Mouse (Mus musculus): ENCODE data around the gene Hoxb3.

Hoxb3 gene

DNA sequence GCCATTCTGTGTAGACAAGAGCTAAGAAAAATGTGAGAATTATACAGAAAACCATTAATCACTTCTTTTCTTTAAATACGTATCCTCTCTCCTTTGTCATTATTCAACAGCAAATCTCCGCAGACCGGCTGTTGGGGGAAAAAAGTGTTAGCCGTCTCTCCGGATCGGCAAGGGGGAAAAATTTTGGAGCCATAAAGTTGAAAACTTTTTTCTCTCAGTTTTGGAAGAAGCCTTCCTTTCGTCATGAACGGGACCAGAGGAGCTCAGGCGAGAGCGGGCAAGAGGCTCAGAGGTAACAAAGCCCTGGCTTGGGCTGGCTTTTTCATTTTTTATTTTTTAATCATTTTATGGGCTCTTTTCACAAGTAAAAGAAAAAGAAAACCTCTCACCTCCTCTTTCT, at the start of gene Hoxb3:
TSS of gene Hoxb3 (plus strand) at position 173 of the 400 bp plus-strand sequence.
- DNase-seq (ENCODE audit: low read depth), result no peak

DNA sequence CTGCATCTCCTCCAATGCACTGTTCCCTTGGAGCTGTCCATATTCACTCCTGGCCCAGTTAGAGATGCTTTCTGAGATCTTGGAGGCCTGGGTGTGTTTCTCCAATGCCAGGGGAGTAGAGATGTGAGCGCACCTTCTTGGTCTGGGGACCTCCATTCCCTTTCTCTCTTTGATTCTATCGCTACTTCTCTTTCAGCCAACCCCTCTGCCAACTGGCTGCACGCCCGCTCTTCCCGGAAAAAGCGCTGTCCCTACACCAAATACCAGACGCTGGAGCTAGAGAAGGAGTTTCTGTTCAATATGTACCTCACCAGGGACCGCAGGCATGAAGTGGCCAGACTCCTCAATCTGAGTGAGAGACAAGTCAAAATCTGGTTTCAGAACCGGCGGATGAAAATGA, 48.7 kb upstream of the Hoxb3 start:
- no peak for DNase-seq (ENCODE audit: low read depth)

DNA sequence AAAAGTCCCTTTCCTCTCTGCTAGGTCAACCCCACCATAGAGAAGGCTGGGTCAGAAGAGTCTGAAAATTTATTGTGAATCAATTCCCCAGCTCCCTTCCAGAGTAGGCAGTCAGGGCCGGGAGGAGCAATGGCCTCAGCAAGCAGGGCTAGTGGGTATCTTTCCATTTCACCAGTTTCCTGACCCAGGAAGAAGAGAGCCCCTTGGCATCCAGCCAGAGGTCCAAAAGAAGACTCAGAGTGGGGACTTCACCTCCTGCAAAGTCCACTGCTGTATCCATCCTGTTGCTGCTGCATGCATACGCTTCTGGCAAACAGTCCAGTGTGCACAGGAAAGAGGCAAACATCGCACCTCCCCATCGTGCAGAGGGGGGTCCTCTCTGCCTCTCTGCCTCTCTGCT, 47.2 kb upstream of the Hoxb3 start:
- DNase-seq (ENCODE audit: low read depth), result no peak

- DNase-seq (ENCODE audit: low read depth), result no peak
Observed at GRCm38 (mm10) chr11:96277151-96278044, 45.7 kb upstream of the Hoxb3 start.

DNA sequence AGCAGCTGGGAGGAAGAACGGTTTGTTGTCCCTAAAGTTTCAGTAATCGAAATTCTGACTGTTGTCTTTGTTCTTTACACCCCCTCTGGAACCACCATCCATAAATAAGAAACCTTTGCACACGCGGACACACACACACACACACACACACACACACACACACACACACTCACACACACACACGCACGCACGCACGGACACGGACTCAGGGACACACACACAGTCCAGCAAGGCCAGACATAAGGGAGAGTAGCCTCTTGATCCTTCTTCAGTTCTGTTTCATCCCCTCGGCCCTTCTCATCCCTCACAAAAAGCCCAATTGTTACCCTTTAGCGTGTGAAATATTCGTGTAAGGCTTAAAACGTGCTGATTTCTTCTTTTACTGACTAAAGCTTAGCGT, 44.8 kb upstream of the Hoxb3 start:
- DNase-seq (ENCODE audit: low read depth), result no peak

GRCm38 (mm10) chr11:96278773-96279172, 44.4 kb upstream of the Hoxb3 start:
- DNase-seq (ENCODE audit: low read depth), result peak; percentile 91

GRCm38 (mm10) chr11:96279421-96280233, 43.5 kb upstream of the Hoxb3 start:
- no peak for DNase-seq (ENCODE audit: low read depth)

GRCm38 (mm10) chr11:96280399-96281378, 42.4 kb upstream of the Hoxb3 start:
- DNase-seq (ENCODE audit: low read depth), result no peak

GRCm38 (mm10) chr11:96281396-96281795, 41.7 kb upstream of the Hoxb3 start:
- no peak for DNase-seq (ENCODE audit: low read depth)

- no peak for DNase-seq (ENCODE audit: low read depth)
Observed at GRCm38 (mm10) chr11:96281855-96282570, 41.1 kb upstream of the Hoxb3 start, which contains the start of gene Hoxb8. Hoxb8 (plus strand) TSS chr11:96281905.

DNA sequence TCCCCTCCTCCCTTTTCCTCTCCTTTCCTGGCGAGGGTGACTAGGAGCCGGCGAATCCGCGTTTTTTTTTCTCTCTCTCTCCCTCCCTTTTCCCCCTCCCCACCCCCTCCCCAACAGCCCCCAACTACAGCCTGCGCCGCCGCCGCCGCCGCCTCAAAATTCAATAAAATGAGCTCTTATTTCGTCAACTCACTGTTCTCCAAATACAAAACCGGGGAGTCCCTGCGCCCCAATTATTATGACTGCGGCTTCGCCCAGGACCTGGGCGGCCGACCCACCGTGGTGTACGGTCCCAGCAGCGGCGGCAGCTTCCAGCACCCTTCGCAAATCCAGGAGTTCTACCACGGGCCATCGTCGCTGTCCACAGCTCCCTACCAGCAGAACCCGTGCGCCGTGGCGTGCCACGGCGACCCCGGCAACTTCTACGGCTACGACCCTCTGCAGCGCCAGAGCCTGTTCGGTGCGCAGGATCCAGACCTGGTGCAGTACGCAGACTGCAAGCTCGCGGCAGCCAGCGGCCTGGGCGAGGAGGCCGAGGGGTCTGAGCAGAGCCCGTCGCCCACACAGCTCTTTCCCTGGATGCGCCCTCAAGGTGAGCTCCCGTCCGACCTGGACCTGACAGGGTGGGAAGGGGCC, 40.2 kb upstream of the Hoxb3 start:
- DNase-seq (ENCODE audit: low read depth), result no peak

- no peak for DNase-seq (ENCODE audit: low read depth)
Observed at GRCm38 (mm10) chr11:96284041-96284749, 38.9 kb upstream of the Hoxb3 start.

DNA sequence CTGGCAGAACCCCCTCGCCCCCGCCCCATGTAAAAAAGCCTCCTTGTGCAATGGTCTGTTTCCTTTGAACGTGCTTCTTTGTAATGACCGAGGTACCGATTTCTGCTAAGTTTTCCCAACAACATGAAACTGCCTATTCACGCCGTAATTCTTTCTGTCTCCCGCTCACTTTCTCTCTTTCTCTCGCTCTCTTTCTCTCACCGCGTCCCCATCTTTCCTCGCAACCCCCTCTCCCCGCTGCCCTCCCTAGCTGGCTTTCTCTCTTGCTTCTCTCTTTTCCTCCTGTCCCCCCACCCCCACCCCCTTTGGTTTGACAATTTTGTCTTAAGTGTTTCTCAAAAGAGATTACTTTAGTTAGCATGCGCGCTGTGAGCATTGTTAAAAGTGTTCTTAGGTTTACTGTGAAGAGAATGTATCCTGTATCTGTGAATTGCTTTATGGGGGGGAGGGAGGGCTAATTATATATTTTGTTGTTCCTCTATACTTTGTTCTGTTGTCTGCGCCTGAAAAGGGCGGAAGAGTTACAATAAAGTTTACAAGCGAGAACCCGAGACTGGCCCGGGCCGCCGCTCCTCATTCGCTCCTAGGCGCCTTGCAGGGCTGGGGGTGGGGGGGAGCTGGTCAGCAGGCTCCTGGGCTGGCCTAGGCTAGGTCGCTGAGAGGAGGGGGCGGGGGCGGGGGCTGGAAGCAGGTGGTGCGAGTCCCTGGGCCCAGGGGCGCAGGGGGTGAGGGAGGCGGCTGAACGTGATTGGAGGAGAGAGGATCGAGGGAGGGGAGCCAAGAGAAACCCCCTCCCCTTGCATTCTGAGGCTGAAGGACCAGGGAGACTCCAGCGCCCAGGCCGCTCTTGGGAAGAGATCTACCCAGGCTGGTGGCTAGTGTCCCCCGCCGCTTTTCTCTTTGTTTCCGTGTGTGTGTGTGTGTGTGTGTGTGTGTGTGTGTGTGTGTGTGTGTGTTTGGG, 38.1 kb upstream of the Hoxb3 start:
- DNase-seq (ENCODE audit: low read depth), result no peak

- no peak for DNase-seq (ENCODE audit: low read depth)
Observed at GRCm38 (mm10) chr11:96285771-96286738, 37.1 kb upstream of the Hoxb3 start, which contains the start of gene Hoxb7. Hoxb7 (plus strand) TSS chr11:96286623.

DNA sequence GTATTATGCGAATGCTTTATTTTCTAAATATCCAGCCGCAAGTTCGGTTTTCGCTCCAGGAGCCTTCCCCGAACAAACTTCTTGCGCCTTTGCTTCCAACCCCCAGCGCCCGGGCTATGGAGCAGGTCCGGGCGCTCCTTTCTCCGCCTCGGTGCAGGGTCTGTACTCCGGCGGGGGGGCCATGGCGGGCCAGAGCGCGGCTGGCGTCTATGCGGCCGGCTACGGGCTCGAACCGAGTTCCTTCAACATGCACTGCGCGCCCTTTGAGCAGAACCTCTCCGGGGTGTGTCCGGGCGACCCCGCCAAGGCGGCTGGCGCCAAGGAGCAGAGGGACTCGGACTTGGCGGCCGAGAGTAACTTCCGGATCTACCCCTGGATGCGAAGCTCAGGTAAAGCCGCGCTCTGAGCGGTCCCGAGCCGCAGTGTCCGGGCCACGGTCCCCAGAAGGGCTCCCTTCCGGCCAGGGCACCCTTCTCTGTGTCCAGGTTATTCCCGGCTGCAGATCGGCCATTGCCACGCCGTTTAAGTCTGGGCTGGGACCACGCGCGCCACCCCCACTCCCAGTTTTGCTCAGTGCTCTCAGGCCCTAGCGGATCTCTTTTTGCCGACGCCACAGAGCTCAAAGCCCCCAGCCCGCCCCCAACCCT, 36.3 kb upstream of the Hoxb3 start:
- DNase-seq (ENCODE audit: low read depth), result no peak

DNA sequence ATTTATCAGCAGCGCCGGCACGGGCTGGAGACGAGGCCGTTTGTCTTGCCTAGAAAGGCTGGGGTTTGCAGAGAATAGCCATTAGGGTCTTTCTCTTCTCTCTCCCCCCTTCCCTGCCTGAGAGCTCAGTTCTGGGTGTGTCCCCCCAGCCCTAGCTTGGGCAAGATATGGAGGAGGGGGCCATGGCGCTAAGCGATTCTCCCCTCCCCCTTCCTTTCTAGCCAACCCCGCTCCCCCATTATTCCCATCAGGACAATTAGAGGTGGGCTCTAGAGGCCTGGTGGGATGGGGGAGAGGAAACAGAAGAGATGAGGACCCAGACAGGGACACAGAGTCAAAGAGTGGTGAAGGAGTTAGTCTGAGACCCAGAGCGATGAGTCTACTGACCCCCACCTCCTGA, 35.7 kb upstream of the Hoxb3 start:
- no peak for DNase-seq (ENCODE audit: low read depth)

Data from NIH3T3 (cell line).